Mouse (Mus musculus) E14TG2a.4 (cell line): ENCODE measurements around the gene Ephb2.

Experiments used
- CTCF ChIP-seq: conservative IDR thresholded peaks from 2 replicates; pipeline ENCODE4 v1.5.1; 2014; ENCODE audit warnings: low read length
- POU5F1 ChIP-seq: IDR thresholded peaks from 2 replicates; pipeline ENCODE4 v1.6.1; 2014; ENCODE audit warnings: low read length, borderline replicate concordance

- TF ChIP-seq CTCF (no peak), POU5F1 (no peak)
Observed at GRCm38 (mm10) chr4:136829837-136830236, 6.0 kb downstream of the Ephb2 start.
